Mouse (Mus musculus): Measurements from ENCODE around the gene Ctse.

DNA sequence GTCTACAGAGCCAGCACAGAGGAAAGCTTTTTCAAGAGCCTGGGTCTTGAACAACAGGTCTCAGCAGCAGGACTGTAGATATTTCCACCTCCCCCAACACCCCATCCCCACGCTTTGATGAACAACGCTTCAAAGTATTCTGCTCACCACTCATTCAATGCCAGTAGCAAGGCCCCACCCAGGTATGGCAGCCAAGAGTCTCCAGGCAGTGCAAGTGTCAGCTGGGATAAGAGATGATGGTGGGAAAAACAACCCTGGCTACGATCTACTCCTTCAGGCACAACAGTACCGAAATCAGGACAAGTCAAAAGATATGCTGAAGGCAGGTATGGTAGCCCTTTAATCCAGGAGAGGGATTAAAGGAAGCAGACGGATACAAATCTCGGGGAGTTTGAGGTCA is 11.9 kb upstream of the Ctse start:
- TF ChIP-seq GATA1 (IDR thresholded peaks at IDR 0.05; ENCODE audit: low read length) = no peak
- no peak for TF ChIP-seq TAL1 (IDR thresholded peaks at IDR 0.05; ENCODE audit: low read length)
